Mouse (Mus musculus) spleen, adult 2 months (tissue): ENCODE data around the gene Rhoa. TPM values are rescaled to one million over a fixed set of nuclear protein-coding genes. Genes with fewer than 3 reads are reported as not detected.
"Not testable (repeated sequence)": the region's sequence is repeated elsewhere in the genome, so short reads cannot be mapped to it uniquely, and the experiment has no call there.

Experiments used
- DNase-seq, 2 experiments: peaks; one replicate each; pipeline versions ENCODE4 v3.0.0 to v3.0.0-alpha.2; 2012 to 2021; ENCODE audit warnings: low spot score in 2 of 2, low read depth in 1 of 2
- H3K27ac ChIP-seq: fragments of 200-500 bp; 2 replicates; pipeline ENCODE4 v1.5.1; 2012; ENCODE audit warnings: low read length, inconsistent platforms; ENCODE audit not compliant: insufficient read depth
- H3K27me3 ChIP-seq: fragments of 200-500 bp; 2 replicates; pipeline ENCODE4 v1.6.1; 2012; ENCODE audit warnings: mild to moderate bottlenecking, moderate library complexity, low read length, inconsistent platforms; ENCODE audit not compliant: control insufficient read depth, insufficient read depth
- H3K36me3 ChIP-seq: fragments of 200-500 bp; 2 replicates; pipeline ENCODE4 v1.6.1; 2012; ENCODE audit warnings: mild to moderate bottlenecking, low read length, inconsistent platforms; ENCODE audit not compliant: control insufficient read depth, insufficient read depth
- H3K4me1 ChIP-seq: fragments of 200-500 bp; 2 replicates; pipeline ENCODE4 v1.6.1; 2011; ENCODE audit warnings: inconsistent platforms; ENCODE audit not compliant: control insufficient read depth, insufficient read depth, insufficient read length
- H3K4me3 ChIP-seq: fragments of 200-500 bp; 2 replicates; pipeline ENCODE4 v1.5.1; 2011; ENCODE audit warnings: mild to moderate bottlenecking, inconsistent platforms; ENCODE audit not compliant: insufficient read depth, insufficient read length; ENCODE audit errors: extremely low read depth
- CTCF ChIP-seq: fragments of 200-500 bp; IDR thresholded peaks from 2 replicates; pipeline ENCODE4 v1.5.1; 2011; ENCODE audit warnings: mild to moderate bottlenecking, inconsistent platforms; ENCODE audit not compliant: insufficient read depth, insufficient read length, insufficient replicate concordance; ENCODE audit errors: extremely low read depth
- POLR2A ChIP-seq: fragments of 200-500 bp; IDR thresholded peaks from 2 replicates; pipeline ENCODE4 v1.6.1; 2011; ENCODE audit warnings: low read depth, low read length, inconsistent platforms
- WGBS: fragments of 180-500 bp; shearing (Covaris S2); methylation state at CpG from one replicate; pipeline ENCODE4 v1.1.7; 2018; 5-methylcytosine and 5-hydroxymethylcytosine counted together
- polyA plus RNA-seq: library from polyadenylated mRNA; depleted of rRNA; stranded (reverse); fragments of >200 nt; gene quantifications from 2 replicates; pipeline ENCODE4 v1.2.3, GENCODE M21; 2012

Rhoa gene
- polyA plus RNA-seq, 1 experiment, result 90.3 TPM

GRCm38 (mm10) chr9:108305170-108305569 is 759 bp upstream of the Rhoa start:
- H3K27ac ChIP-seq, result peak overlapping the region; percentile 91
- peak overlapping the region; percentile 89; the same call in 1 of the 2 replicates for H3K4me3 ChIP-seq
- 0% methylated on average over 1 of the region's 1 CpGs for WGBS
- peaks cover 2% of the 10 kb centered on the region; the same call in 1 of the 2 replicates for H3K4me1 ChIP-seq
- TF ChIP-seq CTCF (no peak), POLR2A (no peak)
- DNase-seq, result peak in 1 of 2 experiments; percentile 11
- peaks cover 7% of the 10 kb centered on the region for H3K36me3 ChIP-seq
- no peaks in the 10 kb centered on the region for H3K27me3 ChIP-seq

- TF ChIP-seq POLR2A (no peak; the same call in 1 of the 2 replicates), CTCF (no peak)
- H3K4me1 ChIP-seq, result peaks cover 7% of the 10 kb centered on the region; the same call in 1 of the 2 replicates
- peak; percentile 68 to 87 for DNase-seq
- peaks cover 8% of the 10 kb centered on the region for H3K36me3 ChIP-seq
- H3K27me3 ChIP-seq, result no peaks in the 10 kb centered on the region
- peak overlapping the region; percentile 93 for H3K4me3 ChIP-seq
- H3K27ac ChIP-seq, result peak overlapping the region; percentile 100
- WGBS, result under 1% methylated on average over 44 of the region's 51 CpGs
Measured at GRCm38 (mm10) chr9:108306571-108306980, 647 bp downstream of the Rhoa start.

GRCm38 (mm10) chr9:108307021-108307807 is 1.3 kb downstream of the Rhoa start:
- Histone ChIP-seq H3K36me3 (peaks cover 8% of the 10 kb centered on the region), H3K4me1 (peaks cover 7% of the 10 kb centered on the region; the same call in 1 of the 2 replicates), H3K27ac (peak overlapping the region; percentile 90), H3K27me3 (no peaks in the 10 kb centered on the region), H3K4me3 (peak overlapping the region; percentile 93)
- peak in 1 of 2 experiments; percentile 42 for DNase-seq
- 2% methylated on average over 12 of the region's 12 CpGs for whole genome bisulfite sequencing
- TF ChIP-seq POLR2A, result no peak
- TF ChIP-seq CTCF, result no peak

- DNase-seq, result no peak
- 49% methylated on average over 2 of the region's 2 CpGs for WGBS
- TF ChIP-seq CTCF, result no peak
- no peak for TF ChIP-seq POLR2A
- Histone ChIP-seq H3K27ac (no peak overlapping the region), H3K36me3 (peaks cover 6% of the 10 kb centered on the region), H3K4me1 (peaks cover 7% of the 10 kb centered on the region; the same call in 1 of the 2 replicates), H3K27me3 (no peaks in the 10 kb centered on the region), H3K4me3 (peak overlapping the region; percentile 93)
Measured at GRCm38 (mm10) chr9:108308141-108308540, 2.2 kb downstream of the Rhoa start.

GRCm38 (mm10) chr9:108317572-108317971 is 11.6 kb downstream of the Rhoa start:
- DNase-seq, result peak in 1 of 2 experiments; percentile 12
- WGBS, result 90% methylated on average over 3 of the region's 3 CpGs
- no peak for TF ChIP-seq CTCF
- TF ChIP-seq POLR2A, result no peak
- H3K36me3 ChIP-seq, result peaks cover 13% of the 10 kb centered on the region
- H3K27me3 ChIP-seq, result no peaks in the 10 kb centered on the region
- no peak overlapping the region for H3K4me3 ChIP-seq
- no peaks in the 10 kb centered on the region for H3K4me1 ChIP-seq
- H3K27ac ChIP-seq, result no peak overlapping the region

GRCm38 (mm10) chr9:108318462-108318861 is 12.5 kb downstream of the Rhoa start:
- no peak overlapping the region for H3K27ac ChIP-seq
- no peaks in the 10 kb centered on the region for H3K4me1 ChIP-seq
- 85% methylated on average over 2 of the region's 2 CpGs for WGBS
- no peak overlapping the region for H3K4me3 ChIP-seq
- no peaks in the 10 kb centered on the region for H3K27me3 ChIP-seq
- H3K36me3 ChIP-seq, result peaks cover 13% of the 10 kb centered on the region
- TF ChIP-seq POLR2A (no peak), CTCF (no peak)
- no peak for DNase-seq

- H3K27me3 ChIP-seq, H3K4me1 ChIP-seq, H3K27ac ChIP-seq, H3K4me3 ChIP-seq, DNase-seq: not testable (repeated sequence)
- H3K36me3 ChIP-seq, result peaks cover 14% of the 10 kb centered on the region
- 82% methylated on average over 7 of the region's 7 CpGs for WGBS
Measured at GRCm38 (mm10) chr9:108322054-108322453, 16.1 kb downstream of the Rhoa start.
